Mouse (Mus musculus) hindbrain, embryonic 11.5 days (tissue): ENCODE data around the gene Kcna7. TPM values are rescaled to one million over a fixed set of nuclear protein-coding genes. Genes with fewer than 3 reads are reported as not detected.

Experiments
- ATAC-seq: fragments of 200-750 bp; cut with Nextera tagmentation; 2 replicates; pipeline ENCODE4 v1.8.0; 2017; ENCODE audit warnings: mild to moderate bottlenecking, moderate TSS enrichment, moderate library complexity; ENCODE audit not compliant: low FRiP score
- DNase-seq: peaks from one replicate; pipeline ENCODE4 v3.0.0-alpha.2; 2015; ENCODE audit warnings: low spot score
- H3K27ac ChIP-seq: fragments of 300-500 bp; sonication (generic); 2 replicates; pipeline ENCODE4 v1.5.1; 2014; ENCODE audit warnings: mild to moderate bottlenecking, low read depth, low read length
- H3K27me3 ChIP-seq: fragments of 300-500 bp; sonication (generic); 2 replicates; pipeline ENCODE4 v1.6.1; 2014; ENCODE audit warnings: mild to moderate bottlenecking, low read length, moderate library complexity, mixed read lengths; ENCODE audit not compliant: control insufficient read depth, insufficient read depth
- H3K36me3 ChIP-seq: fragments of 300-500 bp; sonication (generic); 2 replicates; pipeline ENCODE4 v1.6.1; 2014; ENCODE audit warnings: mild to moderate bottlenecking, low read length, moderate library complexity, mixed read lengths; ENCODE audit not compliant: control insufficient read depth, insufficient read depth
- H3K4me1 ChIP-seq: fragments of 300-500 bp; sonication (generic); replicated peaks from 2 replicates; pipeline ENCODE4 v1.6.1; 2014; ENCODE audit warnings: low read length, mixed read lengths; ENCODE audit not compliant: control insufficient read depth, insufficient read depth
- H3K4me2 ChIP-seq: fragments of 300-500 bp; sonication (generic); replicated peaks from 2 replicates; pipeline ENCODE4 v1.6.1; 2014; ENCODE audit warnings: mild to moderate bottlenecking, low read depth, low read length
- H3K4me3 ChIP-seq: fragments of 300-500 bp; sonication (generic); 2 replicates; pipeline ENCODE4 v1.5.1; 2014; ENCODE audit warnings: low read depth, low read length
- H3K9ac ChIP-seq: fragments of 300-500 bp; sonication (generic); 2 replicates; pipeline ENCODE4 v1.6.1; 2014; ENCODE audit warnings: low read depth, low read length
- H3K9me3 ChIP-seq: fragments of 300-500 bp; sonication (generic); 2 replicates; pipeline ENCODE4 v1.6.1; 2016; ENCODE audit warnings: low read length; ENCODE audit not compliant: control insufficient read depth
- WGBS: fragments of 180-500 bp; shearing (Covaris S2); extraction: QIAGEN DNeasy Blood & Tissue Kit; methylation state at CpG from one replicate; pipeline ENCODE4 v1.1.7; 2014; 5-methylcytosine and 5-hydroxymethylcytosine counted together
- polyA plus RNA-seq: library from polyadenylated mRNA; unstranded; fragments of >200 nt; fragmentation: Nextera tagmentation; extraction: Ambion mirVana; gene quantifications from 2 replicates; pipeline ENCODE4 v1.2.1, GENCODE M21; 2014

The Kcna7 gene
- polyA plus RNA-seq, 1 experiment from 2014 or later, result not detected

GRCm38 (mm10) chr7:45426556-45426955, 21.1 kb downstream of the Kcna7 start:
- Histone ChIP-seq H3K27ac (no peak overlapping the region), H3K4me3 (no peak overlapping the region), H3K27me3 (no peaks in the 10 kb centered on the region), H3K9ac (no peak overlapping the region), H3K36me3 (peaks cover 26% of the 10 kb centered on the region), H3K4me1 (no peaks in the 10 kb centered on the region), H3K9me3 (no peaks in the 10 kb centered on the region), H3K4me2 (no peak overlapping the region)
- 90% methylated on average over 8 of the region's 8 CpGs for WGBS
- DNase-seq (no peak), ATAC-seq (no peak)

- Histone ChIP-seq H3K4me1 (peaks cover 15% of the 10 kb centered on the region), H3K9ac (peak overlapping the region; percentile 81), H3K4me3 (peak overlapping the region; percentile 91), H3K36me3 (peaks cover 6% of the 10 kb centered on the region), H3K9me3 (no peaks in the 10 kb centered on the region), H3K27me3 (no peaks in the 10 kb centered on the region), H3K27ac (no peak overlapping the region), H3K4me2 (peak overlapping the region; percentile 91)
- WGBS, result 1% methylated on average over 7 of the region's 7 CpGs
- ATAC-seq (no peak), DNase-seq (no peak)
These were observed 28.4 kb downstream of the Kcna7 start for GRCm38 (mm10) chr7:45433835-45434202.

GRCm38 (mm10) chr7:45434203-45435015, 29.0 kb downstream of the Kcna7 start, which contains the start of gene Gys1:
Gene Gys1 (plus strand): TSS chr7:45434844.
- Histone ChIP-seq H3K4me3 (peak within 1 kb of the TSS; percentile 91), H3K9ac (peak within 1 kb of the TSS; percentile 84), H3K27ac (peak within 1 kb of the TSS; percentile 86), H3K27me3 (no peaks in the 10 kb centered on the region), H3K9me3 (no peaks in the 10 kb centered on the region), H3K36me3 (peaks cover 3% of the 10 kb centered on the region), H3K4me1 (peaks cover 15% of the 10 kb centered on the region), H3K4me2 (peak within 1 kb of the TSS; percentile 91)
- under 1% methylated on average over 45 of the region's 45 CpGs for WGBS
- ATAC-seq (peak; percentile 98), DNase-seq (peak; percentile 100)

- WGBS, result 4% methylated on average over 16 of the region's 16 CpGs
- no peaks in the 10 kb centered on the region for H3K27me3 ChIP-seq
- peak overlapping the region; percentile 91 for H3K4me3 ChIP-seq
- ATAC-seq, result peak; percentile 1; the same call in 1 of the 2 replicates
- H3K27ac ChIP-seq, result 0 out of 2 replicates have a peak overlapping the region, but pooled peaks have one; percentile 7
- H3K4me1 ChIP-seq, result peaks cover 15% of the 10 kb centered on the region
- no peak for DNase-seq
- H3K4me2 ChIP-seq, result peak overlapping the region; percentile 68
- H3K9me3 ChIP-seq, result no peaks in the 10 kb centered on the region
- peak overlapping the region; percentile 84 for H3K9ac ChIP-seq
- H3K36me3 ChIP-seq, result peaks cover 3% of the 10 kb centered on the region; the same call in 1 of the 2 replicates
These were observed 29.6 kb downstream of the Kcna7 start for GRCm38 (mm10) chr7:45435038-45435437.

DNA sequence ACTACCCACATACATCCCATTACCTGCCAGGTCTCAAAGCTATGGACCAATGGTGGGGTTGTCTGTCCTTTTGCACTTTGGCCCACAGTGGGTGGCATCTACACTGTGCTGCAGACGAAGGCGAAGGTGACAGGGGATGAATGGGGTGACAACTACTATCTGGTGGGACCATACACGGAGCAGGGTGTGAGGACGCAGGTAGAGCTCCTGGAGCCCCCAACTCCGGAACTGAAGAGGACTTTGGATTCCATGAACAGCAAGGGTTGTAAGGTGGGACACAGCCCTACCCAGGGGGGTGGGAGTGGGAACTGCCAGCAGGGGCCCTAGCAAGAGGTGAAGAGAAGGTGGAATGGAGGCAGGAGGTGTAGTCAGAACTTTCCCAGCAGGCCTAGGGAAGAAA, 31.0 kb downstream of the Kcna7 start:
- no peak overlapping the region for H3K4me2 ChIP-seq
- ATAC-seq (no peak), DNase-seq (no peak)
- H3K27me3 ChIP-seq, result no peaks in the 10 kb centered on the region
- no peak overlapping the region for H3K27ac ChIP-seq
- peaks cover 3% of the 10 kb centered on the region; the same call in 1 of the 2 replicates for H3K36me3 ChIP-seq
- 91% methylated on average over 5 of the region's 5 CpGs for WGBS
- H3K4me1 ChIP-seq, result peaks cover 15% of the 10 kb centered on the region
- H3K9me3 ChIP-seq, result no peaks in the 10 kb centered on the region
- no peak overlapping the region for H3K4me3 ChIP-seq
- no peak overlapping the region for H3K9ac ChIP-seq

DNA sequence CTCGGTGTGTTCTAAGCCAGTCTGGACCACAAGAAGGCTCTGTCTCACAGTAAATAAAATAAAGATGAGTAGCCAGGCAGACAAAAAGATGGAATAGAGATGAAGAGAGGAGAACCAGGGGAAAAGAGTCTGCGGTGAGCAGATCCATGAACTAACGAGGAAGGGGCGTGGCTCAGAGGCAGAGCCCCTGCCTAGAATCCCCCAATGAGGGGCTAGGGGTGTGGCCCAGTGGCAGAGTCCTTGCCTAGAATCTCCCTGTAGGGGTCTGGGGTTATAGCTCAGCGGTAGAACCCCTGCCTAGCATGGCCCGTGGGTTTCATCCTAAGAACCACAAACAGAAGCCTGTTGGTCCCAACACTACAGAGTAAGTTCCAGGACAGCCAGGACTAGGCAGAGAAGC, 31.6 kb downstream of the Kcna7 start:
- H3K4me3 ChIP-seq, result no peak overlapping the region
- peaks cover 15% of the 10 kb centered on the region for H3K4me1 ChIP-seq
- H3K27me3 ChIP-seq, result no peaks in the 10 kb centered on the region
- H3K36me3 ChIP-seq, result peaks cover under 1% of the 10 kb centered on the region; the same call in 1 of the 2 replicates
- ATAC-seq (no peak), DNase-seq (no peak)
- 24% methylated on average over 6 of the region's 6 CpGs for WGBS
- no peaks in the 10 kb centered on the region for H3K9me3 ChIP-seq
- no peak overlapping the region for H3K9ac ChIP-seq
- no peak overlapping the region for H3K27ac ChIP-seq
- no peak overlapping the region for H3K4me2 ChIP-seq

- H3K4me2 ChIP-seq, result no peak within 1 kb of the TSS
- H3K9ac ChIP-seq, result no peak within 1 kb of the TSS
- no peaks in the 10 kb centered on the region for H3K9me3 ChIP-seq
- no peaks in the 10 kb centered on the region for H3K27me3 ChIP-seq
- H3K36me3 ChIP-seq, result no peaks in the 10 kb centered on the region
- DNase-seq, result no peak
- ATAC-seq, result no peak
- no peak within 1 kb of the TSS for H3K27ac ChIP-seq
- WGBS, result 25% methylated on average over 19 of the region's 19 CpGs
- H3K4me3 ChIP-seq, result no peak within 1 kb of the TSS
- H3K4me1 ChIP-seq, result peaks cover 15% of the 10 kb centered on the region
These were observed 32.2 kb downstream of the Kcna7 start, which contains the start of gene Ruvbl2 for GRCm38 (mm10) chr7:45437521-45438276. Gene Ruvbl2 (minus strand): TSS chr7:45438096.

GRCm38 (mm10) chr7:45443526-45444420, 38.3 kb downstream of the Kcna7 start:
- Histone ChIP-seq H3K36me3 (no peaks in the 10 kb centered on the region), H3K27ac (no peak overlapping the region), H3K9ac (no peak overlapping the region), H3K4me1 (no peaks in the 10 kb centered on the region), H3K4me2 (no peak overlapping the region), H3K27me3 (no peaks in the 10 kb centered on the region), H3K9me3 (no peaks in the 10 kb centered on the region), H3K4me3 (no peak overlapping the region)
- no peak for DNase-seq
- 90% methylated on average over 22 of the region's 22 CpGs for WGBS
- ATAC-seq, result no peak
